Mouse (Mus musculus) intestine, embryonic 15.5 days (tissue): ENCODE measurements around the gene Zfp607b. TPM values are rescaled to one million over a fixed set of nuclear protein-coding genes. Genes with fewer than 3 reads are reported as not detected.

Experiments
- ATAC-seq: fragments of 200-750 bp; cut with Nextera tagmentation; 2 replicates; pipeline ENCODE4 v1.8.0; 2017; ENCODE audit warnings: moderate TSS enrichment, moderate library complexity
- H3K27ac ChIP-seq: fragments of 300-500 bp; sonication (generic); 2 replicates; pipeline ENCODE4 v1.5.1; 2015; ENCODE audit warnings: mild to moderate bottlenecking, inconsistent platforms
- H3K27me3 ChIP-seq: fragments of 300-500 bp; sonication (generic); replicated peaks from 2 replicates; pipeline ENCODE4 v1.6.1; 2015; ENCODE audit warnings: inconsistent platforms
- H3K36me3 ChIP-seq: fragments of 300-500 bp; sonication (generic); 2 replicates; pipeline ENCODE4 v1.6.1; 2015; ENCODE audit warnings: inconsistent platforms
- H3K4me1 ChIP-seq: fragments of 300-500 bp; sonication (generic); replicated peaks from 2 replicates; pipeline ENCODE4 v1.6.1; 2015; ENCODE audit warnings: inconsistent platforms
- H3K4me2 ChIP-seq: fragments of 300-500 bp; sonication (generic); replicated peaks from 2 replicates; pipeline ENCODE4 v1.6.1; 2015; ENCODE audit warnings: mild to moderate bottlenecking, inconsistent platforms
- H3K4me3 ChIP-seq: fragments of 300-500 bp; sonication (generic); replicated peaks from 2 replicates; pipeline ENCODE4 v1.5.1; 2015; ENCODE audit warnings: inconsistent platforms
- H3K9ac ChIP-seq: fragments of 300-500 bp; sonication (generic); 2 replicates; pipeline ENCODE4 v1.6.1; 2015; ENCODE audit warnings: inconsistent platforms
- H3K9me3 ChIP-seq: fragments of 300-500 bp; sonication (generic); 2 replicates; pipeline ENCODE4 v1.6.1; 2016; ENCODE audit warnings: inconsistent platforms
- WGBS: fragments of 180-500 bp; shearing (Covaris S2); methylation state at CpG from one replicate; pipeline ENCODE4 v1.1.7; 2015; 5-methylcytosine and 5-hydroxymethylcytosine counted together
- polyA plus RNA-seq: library from polyadenylated mRNA; unstranded; fragments of >200 nt; fragmentation: Nextera tagmentation; extraction: Ambion mirVana; gene quantifications from 2 replicates; pipeline ENCODE4 v1.2.1, GENCODE M21; 2015

Zfp607b gene
- polyA plus RNA-seq, 1 experiment from 2014 or later: 2.8 TPM

DNA sequence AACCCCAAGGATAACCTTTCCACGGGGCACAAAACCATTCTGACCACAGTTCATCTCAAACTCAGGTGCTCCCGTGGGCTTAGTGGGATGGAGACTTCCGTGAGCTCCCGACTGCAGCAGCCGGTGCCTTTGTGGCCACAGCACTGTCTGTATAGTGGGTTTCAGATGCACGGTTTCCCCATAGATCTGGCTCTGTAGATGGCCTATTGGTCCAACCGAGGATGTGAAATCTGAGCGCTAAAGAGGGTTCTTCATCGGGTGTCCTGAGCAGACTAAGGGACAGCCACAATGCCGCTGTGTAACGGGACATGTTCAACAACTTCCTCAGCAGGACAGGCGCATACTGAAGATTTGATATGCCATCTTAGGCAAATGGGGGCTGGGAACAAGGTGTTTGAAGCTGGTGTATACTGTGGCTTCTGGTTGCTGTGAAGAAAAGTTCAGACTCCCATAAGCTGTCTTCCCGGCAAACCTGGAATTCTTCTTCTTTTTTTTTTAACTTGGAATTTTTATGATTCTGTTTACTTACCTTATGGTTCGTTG, 823 bp upstream of the Zfp607b start:
- Histone ChIP-seq H3K27ac (peak overlapping the region; percentile 52; the same call in 1 of the 2 replicates), H3K9ac (peak overlapping the region; percentile 60), H3K36me3 (no peaks in the 10 kb centered on the region), H3K4me2 (peak overlapping the region; percentile 69), H3K9me3 (no peaks in the 10 kb centered on the region), H3K27me3 (no peaks in the 10 kb centered on the region), H3K4me3 (peak overlapping the region; percentile 45), H3K4me1 (peaks cover 9% of the 10 kb centered on the region)
- WGBS: 35% methylated on average over 14 of the region's 14 CpGs
- ATAC-seq: no peak

DNA sequence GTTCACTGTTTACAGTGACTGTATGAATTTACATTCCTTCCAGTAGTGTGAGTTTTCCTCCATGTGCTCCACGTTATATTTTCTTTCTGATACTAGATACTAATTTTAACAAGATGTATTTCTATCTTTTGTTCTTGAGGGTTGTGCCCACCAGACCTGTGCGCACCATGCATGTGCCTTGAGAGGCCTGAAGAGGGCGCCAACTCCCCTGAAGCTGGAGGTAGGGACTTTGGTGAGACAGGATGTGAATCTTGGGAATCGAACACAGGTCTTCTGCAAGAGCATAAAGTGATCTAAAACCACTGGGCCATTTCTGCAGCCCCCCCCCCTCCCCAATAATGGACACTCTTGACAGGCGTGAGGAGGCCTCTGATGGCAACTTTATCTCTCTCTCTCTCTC, 1.9 kb downstream of the Zfp607b start:
- Histone ChIP-seq H3K27me3 (no peaks in the 10 kb centered on the region), H3K27ac (no peak overlapping the region), H3K4me2 (no peak overlapping the region), H3K9me3 (no peaks in the 10 kb centered on the region), H3K4me1 (peaks cover 9% of the 10 kb centered on the region), H3K4me3 (no peak overlapping the region), H3K9ac (no peak overlapping the region), H3K36me3 (no peaks in the 10 kb centered on the region)
- WGBS: 49% methylated on average over 5 of the region's 5 CpGs
- no peak for ATAC-seq

DNA sequence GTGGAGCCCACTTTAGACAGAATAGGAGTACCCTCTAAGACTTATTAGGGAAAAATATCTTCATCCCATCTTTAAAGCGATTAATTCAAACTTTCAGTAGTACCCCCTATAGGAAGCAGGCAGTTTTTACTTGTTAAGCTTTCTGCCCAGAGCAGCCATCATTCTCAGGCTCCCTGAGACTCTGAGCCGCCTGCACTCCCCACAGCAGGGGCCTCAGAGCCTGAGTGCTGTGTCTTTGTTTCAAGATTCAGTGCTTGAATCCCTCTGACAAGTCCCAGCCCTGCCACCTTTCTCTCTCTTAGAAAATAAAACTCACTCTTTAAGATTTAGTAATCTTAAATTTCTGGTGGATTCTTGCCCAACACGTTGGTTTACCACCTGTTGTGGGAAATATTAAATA, 7.6 kb downstream of the Zfp607b start:
- Histone ChIP-seq H3K4me1 (no peaks in the 10 kb centered on the region), H3K9ac (no peak overlapping the region), H3K27ac (no peak overlapping the region), H3K27me3 (no peaks in the 10 kb centered on the region), H3K4me2 (no peak overlapping the region), H3K4me3 (no peak overlapping the region), H3K36me3 (no peaks in the 10 kb centered on the region), H3K9me3 (no peaks in the 10 kb centered on the region)
- 56% methylated on average over 3 of the region's 3 CpGs for WGBS
- no peak for ATAC-seq

DNA sequence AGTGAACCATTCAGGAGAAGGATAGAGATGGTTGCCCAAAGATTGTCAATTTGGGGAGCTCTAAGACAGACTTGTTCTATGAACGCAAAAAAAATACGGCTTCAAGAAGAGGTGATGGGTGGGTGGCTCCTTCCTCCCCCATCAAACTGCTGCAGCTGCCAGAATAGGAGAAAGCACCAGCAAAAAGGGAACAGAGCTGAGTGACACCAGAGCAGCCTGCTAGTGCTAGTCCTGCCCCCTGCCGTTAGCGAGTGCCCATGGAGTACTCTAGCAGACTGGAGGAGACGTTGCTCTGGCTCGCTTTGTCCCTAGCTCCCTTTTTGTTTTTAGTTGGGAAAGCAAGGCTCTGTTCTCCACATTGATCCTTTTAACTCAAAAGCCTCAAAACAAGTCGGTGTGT, 21.3 kb downstream of the Zfp607b start:
- no peak overlapping the region for H3K27ac ChIP-seq
- H3K36me3 ChIP-seq: no peaks in the 10 kb centered on the region
- no peak for ATAC-seq
- no peaks in the 10 kb centered on the region for H3K9me3 ChIP-seq
- no peak overlapping the region for H3K4me2 ChIP-seq
- 85% methylated on average over 7 of the region's 7 CpGs for WGBS
- no peaks in the 10 kb centered on the region for H3K4me1 ChIP-seq
- H3K4me3 ChIP-seq: no peak overlapping the region
- no peaks in the 10 kb centered on the region for H3K27me3 ChIP-seq
- H3K9ac ChIP-seq: no peak overlapping the region

DNA sequence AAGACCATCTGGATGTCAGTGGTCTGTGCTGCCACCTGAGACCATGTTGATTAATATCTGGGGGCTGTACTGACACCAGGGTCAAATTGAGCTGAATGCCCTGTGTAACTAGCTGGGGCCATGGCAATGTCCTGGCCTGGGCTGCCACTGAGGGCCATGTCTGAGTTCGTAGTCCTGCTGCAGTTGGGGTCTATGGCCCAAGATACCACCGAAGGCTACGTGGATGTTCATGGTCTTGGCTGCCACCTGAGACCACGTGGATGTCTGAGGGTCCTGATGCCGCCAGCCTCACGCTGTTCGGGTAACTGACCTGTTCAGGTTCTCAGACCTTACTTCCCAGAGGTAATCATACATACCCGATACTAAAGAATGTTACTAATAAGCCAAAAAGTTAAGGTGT, 32.8 kb downstream of the Zfp607b start:
- no peak for ATAC-seq

DNA sequence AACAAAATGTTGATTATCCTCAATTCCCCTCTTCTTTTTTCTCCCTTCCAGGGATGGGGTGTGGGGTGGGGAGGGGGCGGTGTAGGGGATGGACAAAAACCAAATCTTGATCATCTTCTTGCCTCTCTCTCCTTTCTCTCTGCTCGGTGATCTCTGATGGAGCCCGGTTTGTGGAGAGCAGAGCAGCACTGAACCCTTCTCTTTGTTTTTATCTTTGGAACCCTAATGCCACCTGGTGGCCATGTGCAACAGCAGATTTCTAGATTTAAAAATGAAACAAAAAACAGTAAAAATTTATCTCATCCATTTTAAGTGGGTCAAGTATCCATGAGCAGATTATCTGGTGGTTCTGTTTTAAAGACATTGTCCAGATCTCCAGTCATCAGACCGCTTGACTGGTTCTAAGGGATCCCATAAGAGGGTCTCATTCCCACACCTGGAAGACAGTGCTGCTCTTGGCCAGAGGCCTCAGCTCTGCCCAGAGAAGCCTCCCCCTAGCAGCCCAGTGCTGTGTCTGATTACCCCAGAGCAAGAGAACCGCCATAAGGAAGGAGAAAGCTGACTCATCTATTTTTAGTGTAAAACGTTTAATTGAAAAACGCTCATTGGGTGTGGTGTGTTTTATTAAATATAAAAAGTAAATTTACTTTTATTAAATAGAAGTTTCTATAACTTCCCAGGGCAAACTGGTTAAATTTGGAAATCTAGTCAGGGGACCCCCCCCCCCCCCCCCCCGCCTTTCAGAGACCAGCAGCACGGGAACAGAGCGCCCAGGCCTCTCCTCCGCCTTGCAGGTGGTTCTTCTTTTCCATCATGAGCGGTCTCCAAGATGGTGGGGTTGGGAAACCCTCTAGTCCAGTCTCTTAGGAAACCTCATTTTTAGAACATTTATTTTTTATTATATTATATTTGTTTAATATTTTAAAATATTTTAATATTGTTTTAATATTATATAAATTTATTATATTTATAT, 36.7 kb downstream of the Zfp607b start:
- peak; percentile 73 for ATAC-seq
- no peaks in the 10 kb centered on the region for H3K27me3 ChIP-seq
- H3K9me3 ChIP-seq: no peaks in the 10 kb centered on the region
- H3K27ac ChIP-seq: no peak overlapping the region
- H3K36me3 ChIP-seq: no peaks in the 10 kb centered on the region
- H3K9ac ChIP-seq: no peak overlapping the region
- no peak overlapping the region for H3K4me3 ChIP-seq
- H3K4me2 ChIP-seq: no peak overlapping the region
- H3K4me1 ChIP-seq: no peaks in the 10 kb centered on the region
- 42% methylated on average over 12 of the region's 12 CpGs for WGBS

More for the DNA sequence above, 32.8 kb downstream of the Zfp607b start:
- no peak overlapping the region for H3K4me3 ChIP-seq
- no peaks in the 10 kb centered on the region for H3K4me1 ChIP-seq
- H3K27me3 ChIP-seq: no peaks in the 10 kb centered on the region
- no peak overlapping the region for H3K4me2 ChIP-seq
- no peaks in the 10 kb centered on the region for H3K36me3 ChIP-seq
- no peaks in the 10 kb centered on the region for H3K9me3 ChIP-seq
- H3K27ac ChIP-seq: no peak overlapping the region
- no peak overlapping the region for H3K9ac ChIP-seq
- WGBS: 92% methylated on average over 8 of the region's 8 CpGs

DNA sequence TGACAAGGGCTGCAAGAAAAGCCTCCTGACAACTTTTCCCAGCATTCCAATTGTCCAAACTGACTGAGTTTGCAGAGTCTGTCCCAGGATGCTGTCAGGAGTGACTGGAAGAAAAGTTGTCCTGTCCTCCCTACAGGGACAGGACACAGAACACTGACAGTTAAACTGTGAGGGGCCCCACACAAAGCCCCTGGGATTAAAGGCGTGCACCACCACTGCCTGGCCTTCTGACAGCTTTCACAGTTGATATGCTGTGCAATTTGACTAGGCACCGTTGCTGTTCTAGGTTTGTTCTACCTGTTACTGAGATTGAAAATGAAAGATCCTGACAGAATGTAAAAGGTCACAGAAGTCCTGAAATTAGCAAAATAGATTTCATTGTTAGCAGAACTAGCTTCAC, 38.3 kb downstream of the Zfp607b start:
- H3K9ac ChIP-seq: no peak overlapping the region
- 58% methylated on average over 2 of the region's 2 CpGs for WGBS
- no peaks in the 10 kb centered on the region for H3K36me3 ChIP-seq
- H3K4me3 ChIP-seq: no peak overlapping the region
- no peak overlapping the region for H3K4me2 ChIP-seq
- H3K27ac ChIP-seq: no peak overlapping the region
- no peaks in the 10 kb centered on the region for H3K9me3 ChIP-seq
- no peak for ATAC-seq
- H3K27me3 ChIP-seq: no peaks in the 10 kb centered on the region
- H3K4me1 ChIP-seq: 0 out of 2 replicates have a peak, but pooled peaks cover 3% of the 10 kb centered on the region

DNA sequence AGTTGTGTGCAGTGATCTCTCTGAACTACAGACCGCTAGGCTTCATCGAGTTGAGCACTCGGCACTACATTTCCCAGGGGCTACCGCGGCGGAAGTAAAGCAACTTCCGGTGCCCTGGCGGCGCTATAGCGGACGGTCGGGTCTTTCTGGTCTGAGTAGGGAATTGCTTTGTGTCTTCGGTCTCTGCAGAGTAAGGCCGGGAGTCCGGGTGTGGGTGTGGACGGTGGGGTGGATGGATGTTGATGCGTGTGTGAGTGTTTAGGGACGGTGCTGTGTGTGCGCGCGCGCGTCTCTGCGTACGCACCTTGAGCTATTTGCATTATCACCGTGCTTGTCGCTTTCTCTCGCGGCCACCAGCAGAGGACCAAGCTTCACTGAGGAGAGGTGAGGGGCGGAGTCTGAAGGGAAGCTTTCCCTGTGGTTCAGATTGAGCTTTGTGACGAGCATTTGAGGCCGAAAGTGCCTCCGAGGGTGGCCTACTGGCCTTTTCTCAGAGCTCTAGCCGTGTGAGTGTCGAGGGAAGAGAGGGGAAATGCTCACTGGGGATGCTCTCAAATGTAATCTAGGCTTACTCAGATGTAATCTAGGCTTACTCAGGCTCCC, 42.2 kb downstream of the Zfp607b start, which contains the start of gene Zfp60:
Zfp60 (plus strand) TSS at position 109 of the 603 bp plus-strand sequence.
- no peaks in the 10 kb centered on the region for H3K9me3 ChIP-seq
- peak within 1 kb of the TSS; percentile 93 for H3K27ac ChIP-seq
- H3K9ac ChIP-seq: peak within 1 kb of the TSS; percentile 80
- H3K27me3 ChIP-seq: no peaks in the 10 kb centered on the region
- peak within 1 kb of the TSS; percentile 70 for H3K4me3 ChIP-seq
- H3K4me1 ChIP-seq: 0 out of 2 replicates have a peak, but pooled peaks cover 7% of the 10 kb centered on the region
- under 1% methylated on average over 35 of the region's 35 CpGs for WGBS
- peak; percentile 97 for ATAC-seq
- no peaks in the 10 kb centered on the region for H3K36me3 ChIP-seq
- peak within 1 kb of the TSS; percentile 60 for H3K4me2 ChIP-seq

DNA sequence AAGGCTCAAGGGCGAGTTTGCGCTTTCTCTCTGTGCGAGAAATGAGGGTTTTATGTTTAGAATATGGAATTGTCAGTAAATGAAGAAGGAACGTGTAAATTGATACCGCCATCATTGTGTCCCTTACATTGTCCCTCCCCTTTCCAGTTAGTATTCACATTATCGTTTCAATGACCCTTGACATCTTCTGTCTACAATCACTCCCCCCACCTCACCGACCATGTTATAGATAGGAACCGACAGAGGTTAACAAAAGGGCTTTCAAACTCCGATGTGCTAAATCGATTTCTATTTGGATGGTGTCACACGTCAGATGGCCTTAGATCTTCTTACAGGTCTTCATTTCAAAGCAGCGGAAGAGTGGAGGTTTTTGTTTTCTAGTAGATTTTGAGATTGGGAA, 42.8 kb downstream of the Zfp607b start:
- Histone ChIP-seq H3K4me3 (peak overlapping the region; percentile 70), H3K9ac (peak overlapping the region; percentile 80), H3K27me3 (no peaks in the 10 kb centered on the region), H3K4me2 (peak overlapping the region; percentile 60), H3K4me1 (0 out of 2 replicates have a peak, but pooled peaks cover 7% of the 10 kb centered on the region), H3K36me3 (no peaks in the 10 kb centered on the region), H3K27ac (peak overlapping the region; percentile 93), H3K9me3 (no peaks in the 10 kb centered on the region)
- 8% methylated on average over 12 of the region's 12 CpGs for WGBS
- peak; percentile 28; the same call in 1 of the 2 replicates for ATAC-seq

DNA sequence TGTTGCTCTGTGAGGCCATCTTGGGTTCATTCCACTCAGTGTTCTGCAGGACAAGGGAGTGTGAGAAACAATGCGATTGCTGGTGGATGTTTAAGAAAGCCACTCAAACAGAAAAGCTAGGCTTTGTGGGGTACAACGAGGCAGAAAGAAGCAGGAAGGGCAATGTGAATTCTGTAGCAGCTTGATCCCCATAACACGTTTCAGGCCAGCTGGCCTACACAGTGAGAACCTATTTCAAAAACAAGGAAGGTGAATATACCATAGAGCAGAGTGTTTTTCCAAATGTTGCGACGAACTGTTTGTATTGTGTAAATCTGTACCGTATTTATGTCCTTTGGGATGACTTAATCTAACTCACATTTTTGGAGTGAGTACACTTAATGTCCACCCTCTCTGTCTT, 43.4 kb downstream of the Zfp607b start:
- 80% methylated on average over 6 of the region's 6 CpGs for WGBS
- Histone ChIP-seq H3K27me3 (no peaks in the 10 kb centered on the region), H3K9ac (peak overlapping the region; percentile 80; the same call in 1 of the 2 replicates), H3K4me3 (peak overlapping the region; percentile 70), H3K27ac (no peak overlapping the region), H3K4me2 (peak overlapping the region; percentile 60), H3K4me1 (0 out of 2 replicates have a peak, but pooled peaks cover 7% of the 10 kb centered on the region), H3K36me3 (no peaks in the 10 kb centered on the region), H3K9me3 (no peaks in the 10 kb centered on the region)
- ATAC-seq: no peak

DNA sequence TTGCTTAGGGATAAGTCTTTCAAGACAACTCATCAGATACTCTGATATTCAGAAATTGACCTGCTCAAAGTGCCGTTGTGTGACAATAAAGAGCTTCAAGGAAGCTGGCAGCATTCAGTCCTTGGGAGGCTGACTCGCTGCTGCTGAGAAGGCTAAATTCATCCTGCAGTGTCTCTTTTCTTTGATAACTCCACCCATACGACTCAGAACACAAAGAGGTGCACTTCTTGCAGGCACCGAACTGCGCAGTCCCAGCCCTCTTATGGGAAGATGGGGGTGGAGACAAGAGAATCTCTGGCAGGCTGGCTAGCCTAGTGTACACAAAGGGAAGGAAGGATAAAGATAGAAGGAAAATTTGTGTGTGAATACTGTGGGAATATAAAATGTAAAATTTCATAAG, 46.3 kb downstream of the Zfp607b start:
- no peak overlapping the region for H3K4me3 ChIP-seq
- H3K27ac ChIP-seq: no peak overlapping the region
- 80% methylated on average over 5 of the region's 5 CpGs for WGBS
- no peak overlapping the region for H3K4me2 ChIP-seq
- 0 out of 2 replicates have a peak, but pooled peaks cover 7% of the 10 kb centered on the region for H3K4me1 ChIP-seq
- H3K9me3 ChIP-seq: no peaks in the 10 kb centered on the region
- no peaks in the 10 kb centered on the region for H3K27me3 ChIP-seq
- H3K36me3 ChIP-seq: peaks cover 10% of the 10 kb centered on the region
- no peak for ATAC-seq
- H3K9ac ChIP-seq: no peak overlapping the region
